Mouse (Mus musculus) C2C12 (cell line): ENCODE measurements around the gene Gm5134.
A peak's percentile ranks its signal among the peaks of the same experiment; 100 is the strongest.

ENCODE experiments used
- CTCF ChIP-seq: IDR thresholded peaks from one replicate; pipeline ENCODE4 v1.5.1; 2011; ENCODE audit not compliant: control insufficient read depth, insufficient read depth, insufficient read length
- MYOG ChIP-seq: IDR thresholded peaks from one replicate; pipeline ENCODE4 v1.6.1; 2011; ENCODE audit not compliant: control insufficient read depth, insufficient read length; ENCODE audit errors: extremely low read depth

DNA sequence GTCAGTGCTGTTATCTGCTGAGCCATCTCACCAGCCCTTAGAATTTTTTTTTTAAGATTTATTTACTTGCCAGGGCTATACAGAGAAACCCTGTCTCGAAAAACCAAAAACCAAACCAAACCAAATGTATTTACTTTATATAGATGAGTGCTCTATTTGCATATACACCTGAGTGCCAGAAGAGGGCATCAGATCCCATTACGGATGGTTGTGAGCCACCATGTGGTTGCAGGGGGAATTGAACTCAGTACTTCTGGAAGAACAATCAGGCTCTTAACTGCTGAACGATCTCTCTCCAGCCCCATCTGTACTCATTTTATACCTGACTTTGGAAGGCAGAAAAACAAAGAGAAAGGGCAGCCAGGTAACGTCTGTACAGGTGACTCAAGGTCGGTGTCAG, 20.9 kb downstream of the Gm5134 start:
- peak; percentile 37 for TF ChIP-seq CTCF
- TF ChIP-seq MYOG = no peak
